Mouse (Mus musculus) neural tube, embryonic 15.5 days (tissue): ENCODE data around the gene Cacul1. TPM values are rescaled to one million over a fixed set of nuclear protein-coding genes. Genes with fewer than 3 reads are reported as not detected.

Experiments
- ATAC-seq: fragments of 200-750 bp; cut with Nextera tagmentation; 2 replicates; pipeline ENCODE4 v1.8.0; 2017; ENCODE audit warnings: mild to moderate bottlenecking, moderate TSS enrichment, moderate library complexity; ENCODE audit not compliant: low FRiP score
- H3K27ac ChIP-seq: fragments of 300-500 bp; sonication (generic); replicated peaks from 2 replicates; pipeline ENCODE4 v1.5.1; 2015; ENCODE audit warnings: mild to moderate bottlenecking, inconsistent platforms
- H3K27me3 ChIP-seq: fragments of 300-500 bp; sonication (generic); replicated peaks from 2 replicates; pipeline ENCODE4 v1.6.1; 2015; ENCODE audit warnings: inconsistent platforms
- H3K36me3 ChIP-seq: fragments of 300-500 bp; sonication (generic); 2 replicates; pipeline ENCODE4 v1.6.1; 2015; ENCODE audit warnings: inconsistent platforms
- H3K4me1 ChIP-seq: fragments of 300-500 bp; sonication (generic); 2 replicates; pipeline ENCODE4 v1.6.1; 2015; ENCODE audit warnings: inconsistent platforms
- H3K4me2 ChIP-seq: fragments of 300-500 bp; sonication (generic); 2 replicates; pipeline ENCODE4 v1.6.1; 2015; ENCODE audit warnings: inconsistent platforms, mild to moderate bottlenecking, moderate library complexity
- H3K4me3 ChIP-seq: fragments of 300-500 bp; sonication (generic); replicated peaks from 2 replicates; pipeline ENCODE4 v1.5.1; 2015; ENCODE audit warnings: mild to moderate bottlenecking, inconsistent platforms
- H3K9ac ChIP-seq: fragments of 300-500 bp; sonication (generic); replicated peaks from 2 replicates; pipeline ENCODE4 v1.6.1; 2015; ENCODE audit warnings: mild to moderate bottlenecking, inconsistent platforms
- H3K9me3 ChIP-seq: fragments of 300-500 bp; sonication (generic); replicated peaks from 2 replicates; pipeline ENCODE4 v1.6.1; 2016; ENCODE audit warnings: inconsistent platforms
- WGBS: fragments of 180-500 bp; shearing (Covaris S2); methylation state at CpG from one replicate; pipeline ENCODE4 v1.1.7; 2015; ENCODE audit warnings: mixed read lengths; 5-methylcytosine and 5-hydroxymethylcytosine counted together
- polyA plus RNA-seq: library from polyadenylated mRNA; unstranded; fragments of >200 nt; fragmentation: Nextera tagmentation; extraction: Ambion mirVana; gene quantifications from 2 replicates; pipeline ENCODE4 v1.2.1, GENCODE M21; 2015

Cacul1 gene
- polyA plus RNA-seq, 1 experiment from 2014 or later: 23.5 TPM

DNA sequence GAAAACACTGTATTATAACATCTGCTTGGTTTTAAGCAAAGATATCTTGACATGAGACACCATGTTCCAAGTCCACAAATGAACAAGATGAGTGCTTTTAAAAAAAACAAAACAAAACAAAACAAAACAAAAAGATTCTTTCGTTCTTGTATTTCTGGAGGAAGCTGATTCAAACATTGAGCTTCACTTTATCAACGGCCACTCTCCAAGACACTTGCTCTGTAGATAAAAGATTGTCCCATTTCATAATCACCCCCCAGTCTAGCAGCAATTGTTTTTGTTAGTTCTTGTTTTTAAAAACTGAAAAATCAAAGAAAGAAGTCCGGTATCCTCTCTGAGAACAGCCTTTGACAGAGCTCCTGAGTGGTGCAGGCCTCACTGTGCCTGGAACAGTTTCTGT lies 52.2 kb downstream of the Cacul1 start:
- Histone ChIP-seq H3K27me3 (no peaks in the 10 kb centered on the region), H3K27ac (no peak overlapping the region), H3K9ac (no peak overlapping the region), H3K9me3 (no peaks in the 10 kb centered on the region), H3K36me3 (peaks cover 6% of the 10 kb centered on the region; the same call in 1 of the 2 replicates), H3K4me3 (no peak overlapping the region), H3K4me2 (no peak overlapping the region), H3K4me1 (no peaks in the 10 kb centered on the region)
- 93% methylated on average over 3 of the region's 3 CpGs for WGBS
- ATAC-seq: no peak

DNA sequence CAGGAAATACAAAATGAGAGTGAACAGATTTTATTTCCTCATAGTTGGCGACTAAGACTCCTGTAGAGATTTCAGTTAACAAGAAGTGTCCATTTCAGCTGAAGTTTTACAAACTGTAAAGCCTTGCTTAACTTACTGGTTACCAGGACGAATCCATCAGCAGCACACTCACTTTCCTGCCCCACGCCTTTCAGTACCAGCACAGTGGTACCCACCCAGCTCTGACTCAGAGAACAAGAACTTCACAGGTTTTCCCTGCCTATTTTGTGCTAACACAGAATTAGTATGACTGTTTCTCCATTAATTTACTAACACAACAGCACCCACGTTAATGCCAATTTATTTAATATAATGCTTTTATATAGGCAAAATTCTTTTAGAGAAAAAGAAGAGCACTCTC lies 53.9 kb downstream of the Cacul1 start:
- no peak for ATAC-seq
- Histone ChIP-seq H3K36me3 (peaks cover 6% of the 10 kb centered on the region; the same call in 1 of the 2 replicates), H3K9ac (no peak overlapping the region), H3K27ac (no peak overlapping the region), H3K27me3 (no peaks in the 10 kb centered on the region), H3K4me2 (no peak overlapping the region), H3K4me3 (no peak overlapping the region), H3K4me1 (no peaks in the 10 kb centered on the region), H3K9me3 (no peaks in the 10 kb centered on the region)
- 96% methylated on average over 4 of the region's 4 CpGs for WGBS

DNA sequence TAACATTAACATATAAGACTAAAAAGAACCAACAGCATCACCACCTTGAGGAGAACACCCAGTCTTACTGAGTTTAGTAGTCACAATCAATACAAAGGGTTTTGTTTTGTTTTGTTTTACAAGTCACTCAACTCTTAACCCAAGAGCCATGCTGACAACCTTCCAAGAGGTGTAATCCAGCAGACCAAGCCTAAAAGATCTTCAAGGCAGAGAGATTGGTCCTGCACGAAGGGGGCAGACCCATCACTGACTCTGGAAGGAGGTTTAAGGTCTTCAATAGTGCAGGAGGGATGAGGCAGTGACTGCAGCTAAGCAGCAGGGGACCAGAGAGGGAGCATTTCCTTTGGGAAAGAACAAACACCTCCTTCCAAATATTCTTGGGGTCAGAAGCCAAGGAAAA lies 55.7 kb downstream of the Cacul1 start:
- Histone ChIP-seq H3K9ac (no peak overlapping the region), H3K27me3 (no peaks in the 10 kb centered on the region), H3K27ac (no peak overlapping the region), H3K4me3 (no peak overlapping the region), H3K4me2 (no peak overlapping the region), H3K4me1 (no peaks in the 10 kb centered on the region), H3K36me3 (peaks cover 3% of the 10 kb centered on the region; the same call in 1 of the 2 replicates), H3K9me3 (no peaks in the 10 kb centered on the region)
- 68% methylated on average over 1 of the region's 1 CpGs for WGBS
- ATAC-seq: no peak

DNA sequence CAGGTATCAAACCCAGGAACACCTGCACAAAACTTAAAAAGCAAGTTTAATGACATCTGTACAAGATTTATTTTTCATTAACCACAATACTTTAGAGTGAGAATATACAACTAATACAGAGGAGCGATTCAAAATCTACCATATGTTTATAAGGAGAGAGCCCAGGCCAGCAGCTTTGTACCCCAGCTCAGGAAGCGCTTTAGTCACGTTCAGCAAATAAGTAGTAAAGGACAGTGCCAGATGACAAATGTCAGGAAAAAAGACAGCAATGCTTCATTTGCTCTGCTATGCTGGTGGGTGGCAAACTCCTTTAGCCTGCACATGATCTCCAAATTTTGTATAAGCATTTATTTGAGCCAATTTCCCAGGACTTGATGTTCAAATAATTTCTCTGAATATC lies 56.1 kb downstream of the Cacul1 start:
- Histone ChIP-seq H3K27ac (no peak overlapping the region), H3K4me2 (no peak overlapping the region), H3K4me3 (no peak overlapping the region), H3K27me3 (no peaks in the 10 kb centered on the region), H3K36me3 (peaks cover 3% of the 10 kb centered on the region; the same call in 1 of the 2 replicates), H3K4me1 (no peaks in the 10 kb centered on the region), H3K9me3 (no peaks in the 10 kb centered on the region), H3K9ac (no peak overlapping the region)
- no peak for ATAC-seq
- WGBS: 89% methylated on average over 3 of the region's 3 CpGs

DNA sequence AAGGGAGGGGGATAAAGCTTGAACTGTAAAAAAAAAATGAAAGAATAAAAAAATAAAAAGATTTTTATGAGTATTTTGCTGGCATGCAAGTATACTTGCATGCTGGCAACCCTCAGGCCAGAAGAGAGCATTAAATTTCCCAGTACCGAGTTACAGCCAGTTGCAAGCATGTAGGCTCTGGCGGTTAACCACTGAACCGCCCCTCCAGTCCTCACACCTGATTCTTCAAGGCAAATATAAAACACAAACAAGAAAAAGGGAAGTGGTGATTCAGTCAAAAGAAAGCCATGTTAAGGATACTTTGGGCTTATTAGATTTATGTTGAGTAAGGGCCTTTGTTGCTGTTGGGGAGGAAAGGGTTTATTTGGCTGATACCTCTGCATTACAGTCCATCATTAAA lies 60.7 kb downstream of the Cacul1 start:
- 91% methylated on average over 3 of the region's 3 CpGs for WGBS
- H3K9ac ChIP-seq: no peak overlapping the region
- no peak overlapping the region for H3K4me2 ChIP-seq
- no peak overlapping the region for H3K4me3 ChIP-seq
- no peaks in the 10 kb centered on the region for H3K27me3 ChIP-seq
- no peaks in the 10 kb centered on the region for H3K9me3 ChIP-seq
- no peak overlapping the region for H3K27ac ChIP-seq
- no peak for ATAC-seq
- no peaks in the 10 kb centered on the region for H3K36me3 ChIP-seq
- no peaks in the 10 kb centered on the region for H3K4me1 ChIP-seq

DNA sequence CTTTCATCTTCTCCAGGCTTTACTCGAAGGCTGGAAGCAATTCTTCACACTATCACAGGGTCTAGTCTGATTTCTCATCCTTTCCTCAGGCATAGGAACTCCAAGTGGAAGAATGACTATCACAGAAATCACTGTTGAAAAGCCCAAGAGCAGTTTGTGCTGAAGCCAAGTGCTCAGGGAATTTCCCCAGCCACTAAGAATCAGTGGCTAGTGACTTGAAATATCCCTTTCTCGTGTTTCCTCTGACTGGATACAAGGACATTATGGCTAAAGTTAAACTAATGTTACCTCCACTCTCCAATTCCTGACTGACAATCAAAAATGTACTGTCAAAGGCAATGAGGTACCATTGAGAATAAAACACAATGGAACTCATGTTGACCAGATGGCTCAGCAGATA lies 65.8 kb downstream of the Cacul1 start:
- no peaks in the 10 kb centered on the region for H3K4me1 ChIP-seq
- no peak for ATAC-seq
- no peak overlapping the region for H3K4me3 ChIP-seq
- H3K9me3 ChIP-seq: no peaks in the 10 kb centered on the region
- H3K4me2 ChIP-seq: no peak overlapping the region
- H3K27me3 ChIP-seq: no peaks in the 10 kb centered on the region
- no peak overlapping the region for H3K27ac ChIP-seq
- 77% methylated on average over 2 of the region's 2 CpGs for WGBS
- no peaks in the 10 kb centered on the region for H3K36me3 ChIP-seq
- H3K9ac ChIP-seq: no peak overlapping the region

DNA sequence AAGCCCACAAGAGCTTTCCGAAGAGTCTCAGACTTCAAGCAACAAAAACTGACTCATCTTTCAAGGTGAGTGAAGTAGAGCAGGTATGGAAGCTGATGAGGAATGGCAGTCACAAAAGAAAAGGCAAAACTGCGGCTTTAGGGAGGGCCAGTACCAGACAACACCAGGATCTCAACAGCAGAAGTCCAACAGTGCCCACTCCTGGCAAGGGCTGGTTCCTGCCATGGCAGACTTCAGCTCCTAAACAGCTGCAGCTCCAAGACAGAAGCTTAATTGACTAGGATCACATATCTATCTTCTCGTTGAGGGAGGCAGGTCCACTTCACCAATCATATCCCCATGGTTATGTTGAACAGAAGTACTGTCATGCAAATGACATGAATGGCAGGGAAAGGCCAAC lies 67.4 kb downstream of the Cacul1 start:
- Histone ChIP-seq H3K36me3 (no peaks in the 10 kb centered on the region), H3K27me3 (no peaks in the 10 kb centered on the region), H3K4me1 (no peaks in the 10 kb centered on the region), H3K4me3 (no peak overlapping the region), H3K27ac (no peak overlapping the region), H3K9ac (no peak overlapping the region), H3K9me3 (no peaks in the 10 kb centered on the region), H3K4me2 (no peak overlapping the region)
- WGBS: 51% methylated on average over 3 of the region's 3 CpGs
- no peak for ATAC-seq

DNA sequence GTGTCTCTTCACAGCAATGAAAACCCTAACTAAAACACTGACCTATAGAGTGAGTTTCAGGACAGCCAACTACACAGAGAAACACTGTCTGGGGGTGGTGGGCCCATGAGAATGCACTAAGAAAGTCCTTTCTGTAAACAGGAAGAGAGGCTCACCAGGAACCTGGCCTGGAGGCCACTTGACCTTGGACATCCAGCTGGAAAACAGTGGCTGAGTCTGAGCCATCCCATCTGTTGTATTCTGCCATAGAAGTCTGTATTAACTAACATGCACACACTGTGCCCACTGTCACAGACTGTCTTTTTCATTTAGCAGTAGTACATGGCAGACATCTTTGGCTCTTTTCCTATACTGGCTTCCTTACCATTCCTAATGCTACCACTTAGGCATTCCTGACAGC lies 80.6 kb downstream of the Cacul1 start:
- no peaks in the 10 kb centered on the region for H3K9me3 ChIP-seq
- H3K36me3 ChIP-seq: no peaks in the 10 kb centered on the region
- H3K27me3 ChIP-seq: no peaks in the 10 kb centered on the region
- no peak overlapping the region for H3K4me2 ChIP-seq
- ATAC-seq: no peak
- no peak overlapping the region for H3K4me3 ChIP-seq
- H3K9ac ChIP-seq: no peak overlapping the region
- no peak overlapping the region for H3K27ac ChIP-seq
- H3K4me1 ChIP-seq: no peaks in the 10 kb centered on the region

DNA sequence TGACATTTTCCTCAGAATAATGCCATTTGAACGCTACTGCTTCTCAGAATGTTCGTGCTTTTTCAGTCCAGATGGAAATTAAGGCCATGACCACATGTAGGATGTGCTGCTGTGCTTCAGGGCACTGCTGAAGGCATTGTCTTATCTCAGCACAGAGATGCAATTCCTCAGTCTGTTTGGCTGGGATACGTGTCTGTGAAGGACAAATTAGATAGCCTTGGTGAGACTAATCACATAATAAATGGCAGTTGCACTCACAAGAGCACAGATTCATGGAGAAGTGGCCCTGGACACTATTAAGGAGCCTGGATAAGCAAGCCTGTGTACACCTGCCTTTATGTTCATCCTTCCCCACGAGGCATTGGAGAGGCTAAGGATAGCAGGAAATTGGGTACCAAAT lies 83.7 kb downstream of the Cacul1 start:
- Histone ChIP-seq H3K27ac (no peak overlapping the region), H3K4me3 (no peak overlapping the region), H3K36me3 (no peaks in the 10 kb centered on the region), H3K4me2 (no peak overlapping the region), H3K9ac (no peak overlapping the region), H3K9me3 (no peaks in the 10 kb centered on the region), H3K27me3 (no peaks in the 10 kb centered on the region), H3K4me1 (no peaks in the 10 kb centered on the region)
- ATAC-seq: no peak
- WGBS: 74% methylated on average over 4 of the region's 4 CpGs

DNA sequence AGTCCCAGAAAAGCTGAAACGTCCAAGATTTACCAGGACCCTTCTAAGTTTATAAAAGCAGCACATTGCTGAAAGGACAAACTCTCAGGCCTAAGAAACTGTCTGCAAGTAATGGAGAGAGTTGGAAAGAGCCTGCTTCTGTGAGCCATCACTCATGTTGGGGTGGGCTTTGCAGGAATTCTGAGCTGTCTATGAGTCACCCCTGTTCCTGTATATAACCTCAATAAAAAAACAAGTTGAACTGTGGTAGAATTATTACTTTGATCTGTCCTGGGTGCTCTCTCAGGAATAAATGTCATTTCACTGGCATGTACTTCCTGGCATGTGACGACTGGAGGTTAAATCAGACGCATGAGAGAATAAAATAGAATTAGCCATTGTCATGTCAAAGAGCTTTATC lies 85.1 kb downstream of the Cacul1 start:
- no peak overlapping the region for H3K4me2 ChIP-seq
- no peaks in the 10 kb centered on the region for H3K27me3 ChIP-seq
- no peak overlapping the region for H3K4me3 ChIP-seq
- ATAC-seq: no peak
- H3K36me3 ChIP-seq: no peaks in the 10 kb centered on the region
- H3K9ac ChIP-seq: no peak overlapping the region
- no peak overlapping the region for H3K27ac ChIP-seq
- no peaks in the 10 kb centered on the region for H3K4me1 ChIP-seq
- no peaks in the 10 kb centered on the region for H3K9me3 ChIP-seq
- WGBS: 62% methylated on average over 3 of the region's 3 CpGs

DNA sequence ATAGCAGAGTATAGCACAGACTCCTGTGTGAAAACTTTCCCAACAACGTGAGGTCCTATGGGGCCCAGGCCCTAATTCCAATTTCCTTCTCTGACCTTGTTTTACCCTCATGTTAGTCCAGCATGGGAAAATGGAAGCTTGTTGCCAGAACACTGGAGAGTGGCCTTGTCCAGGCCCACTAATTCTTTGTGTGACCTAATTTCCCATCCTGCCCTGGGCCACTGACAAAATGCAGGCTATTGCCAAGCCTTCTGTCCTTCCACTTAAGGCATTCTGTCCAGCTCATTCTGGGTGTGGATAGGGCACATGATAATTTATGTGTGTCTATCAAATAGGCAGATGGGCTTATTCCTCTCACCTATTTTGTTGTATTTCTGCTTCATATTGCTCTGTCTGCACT lies 91.3 kb downstream of the Cacul1 start:
- Histone ChIP-seq H3K9ac (no peak overlapping the region), H3K4me2 (no peak overlapping the region), H3K4me3 (no peak overlapping the region), H3K9me3 (no peaks in the 10 kb centered on the region), H3K36me3 (no peaks in the 10 kb centered on the region), H3K27ac (no peak overlapping the region), H3K4me1 (no peaks in the 10 kb centered on the region), H3K27me3 (no peaks in the 10 kb centered on the region)
- WGBS: 86% methylated on average over 1 of the region's 1 CpGs
- no peak for ATAC-seq

DNA sequence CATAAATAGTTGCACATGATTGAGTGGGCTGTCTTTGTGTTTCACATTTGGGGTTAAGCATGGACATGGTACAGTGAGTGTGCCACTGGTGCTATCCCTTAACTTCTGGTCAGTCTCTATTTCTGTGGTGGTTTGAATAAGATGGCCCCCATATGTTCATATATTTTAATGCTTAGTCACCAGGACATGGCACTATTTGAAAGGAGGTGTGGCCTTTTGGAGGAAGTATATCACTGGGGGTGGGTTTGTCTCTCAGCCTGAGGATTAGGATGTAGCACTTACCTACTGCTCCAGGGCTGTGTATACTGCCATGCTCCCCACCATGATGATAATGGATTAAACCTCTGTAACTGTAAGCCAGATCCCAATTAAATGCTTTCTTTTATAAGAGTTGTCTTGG lies 95.6 kb downstream of the Cacul1 start:
- H3K9me3 ChIP-seq: no peaks in the 10 kb centered on the region
- no peaks in the 10 kb centered on the region for H3K4me1 ChIP-seq
- no peak for ATAC-seq

DNA sequence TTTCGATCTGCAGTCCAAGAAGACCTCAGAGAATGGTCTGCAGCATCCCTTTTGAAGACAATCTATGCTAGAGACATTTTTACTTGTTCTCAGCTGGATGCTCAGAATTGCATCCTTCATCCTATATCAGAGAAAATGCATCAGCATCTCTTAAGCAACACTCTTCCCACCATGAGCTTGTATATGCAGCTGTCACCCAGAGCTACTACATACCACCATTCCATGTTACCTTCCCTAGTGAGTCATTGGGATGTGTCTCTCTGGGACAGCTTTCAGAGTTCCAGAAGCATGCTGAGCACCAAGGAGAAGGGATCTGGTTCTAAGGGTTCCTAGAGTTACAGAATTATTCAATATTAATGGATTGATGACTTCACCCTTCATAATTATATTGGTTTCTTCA lies 102.0 kb downstream of the Cacul1 start:
- Histone ChIP-seq H3K27me3 (no peaks in the 10 kb centered on the region), H3K4me3 (no peak overlapping the region), H3K4me1 (no peaks in the 10 kb centered on the region), H3K9ac (no peak overlapping the region), H3K4me2 (no peak overlapping the region), H3K27ac (no peak overlapping the region), H3K36me3 (no peaks in the 10 kb centered on the region), H3K9me3 (no peaks in the 10 kb centered on the region)
- ATAC-seq: no peak
- WGBS: 56% methylated on average over 1 of the region's 1 CpGs

More for the DNA sequence above, 95.6 kb downstream of the Cacul1 start:
- Histone ChIP-seq H3K27me3 (no peaks in the 10 kb centered on the region), H3K4me2 (no peak overlapping the region), H3K9ac (no peak overlapping the region), H3K4me3 (no peak overlapping the region), H3K27ac (no peak overlapping the region), H3K36me3 (no peaks in the 10 kb centered on the region)
